Mouse (Mus musculus) layer of hippocampus, adult 2 months (tissue): ENCODE results near the gene Dlg4. TPM values are rescaled to one million over a fixed set of nuclear protein-coding genes. Genes with fewer than 3 reads are reported as not detected.

ENCODE experiments used
- DNase-seq, 2 experiments: peaks; one replicate each; pipeline ENCODE4 v3.0.0; 2022; ENCODE audit warnings: low spot score in 2 of 2
- H3K27ac ChIP-seq: fragments of 200-600 bp; 2 replicates; pipeline ENCODE4 v1.8.1; 2022
- H3K4me3 ChIP-seq: fragments of 200-600 bp; 2 replicates; pipeline ENCODE4 v1.8.1; 2022; ENCODE audit warnings: mild to moderate bottlenecking
- CTCF ChIP-seq: fragments of 200-600 bp; conservative IDR thresholded peaks from 2 replicates; pipeline ENCODE4 v1.8.1; 2022; ENCODE audit warnings: antibody characterized with exemption, mild to moderate bottlenecking, moderate library complexity
- total RNA-seq, 2 experiments: library from RNA; stranded (reverse); gene quantifications; 2 replicates each; pipeline ENCODE4 v1.2.3; 2021

Dlg4 gene
- total RNA-seq, 2 experiments from 2014 or later, result 880 to 888 TPM

DNA sequence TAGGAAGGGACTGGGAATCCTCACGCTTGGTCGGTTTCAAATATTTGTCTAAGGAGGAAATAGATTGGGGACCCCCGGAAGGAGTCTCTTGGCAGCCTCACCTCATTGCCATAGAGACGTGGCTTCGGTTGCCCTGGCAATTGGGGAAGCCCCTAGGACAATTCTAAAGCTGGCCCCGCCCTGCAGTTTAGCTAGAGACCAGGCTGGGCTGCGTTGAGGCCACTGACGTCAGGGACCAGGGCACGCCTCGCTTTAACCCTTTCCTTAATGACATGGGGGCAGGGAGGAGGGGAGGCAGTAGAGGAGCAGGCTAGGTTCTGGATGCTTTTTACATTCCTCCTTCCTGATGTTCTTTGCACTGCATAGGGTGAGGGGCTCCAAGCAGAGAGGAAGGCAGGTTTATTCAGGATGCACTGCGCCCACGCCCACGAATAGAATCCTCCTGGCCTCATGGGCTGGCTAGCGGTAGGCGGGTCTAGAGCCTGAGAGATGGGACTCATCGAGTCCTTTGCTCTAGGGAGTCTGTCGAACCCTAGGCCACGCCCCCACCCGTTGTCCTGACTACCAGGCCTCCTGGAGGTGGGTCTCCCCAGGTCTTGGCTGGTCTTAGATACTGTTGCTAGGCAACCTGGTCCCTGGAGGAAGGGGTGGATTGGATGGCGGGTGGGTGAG is 12.5 kb downstream of the Dlg4 start:
- TF ChIP-seq CTCF, result no peak
- DNase-seq, result peak; percentile 80 to 93
- H3K4me3 ChIP-seq, result peak overlapping the region; percentile 36
- peak overlapping the region; percentile 86 for H3K27ac ChIP-seq

DNA sequence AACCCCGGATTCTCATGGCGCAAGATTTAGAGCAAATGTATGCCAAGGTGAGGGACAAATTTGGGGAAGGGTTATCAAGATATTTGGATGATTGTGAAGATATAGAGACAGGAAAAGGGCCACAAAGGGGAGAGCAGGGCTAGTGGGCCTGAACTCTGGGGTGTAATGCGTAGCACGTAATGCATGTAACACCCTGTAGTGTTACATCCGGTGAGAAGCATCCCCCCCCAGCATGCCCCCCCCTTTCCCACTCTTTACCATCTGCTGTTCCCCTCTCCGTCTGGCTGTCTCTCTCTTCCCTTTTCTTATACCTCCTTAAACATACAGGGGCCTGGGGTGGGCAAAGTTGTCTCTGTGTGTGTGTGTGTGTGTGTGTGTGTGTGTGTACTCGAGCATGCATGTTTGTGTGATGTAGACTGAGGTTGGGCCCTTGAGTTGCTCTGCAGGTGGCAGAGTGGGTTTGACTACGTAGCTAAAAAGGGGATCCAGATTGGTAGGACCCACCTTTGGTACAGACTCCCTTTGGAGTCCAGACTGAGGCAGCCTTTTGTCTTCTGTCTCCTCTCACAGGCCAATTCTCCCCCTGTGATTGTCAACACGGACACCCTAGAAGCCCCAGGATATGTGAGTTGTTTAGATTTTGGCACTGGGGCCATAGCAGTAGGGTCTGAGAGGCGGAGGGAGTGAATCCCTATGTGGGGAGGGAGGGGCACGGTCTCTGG is 13.2 kb downstream of the Dlg4 start:
- DNase-seq, result no peak
- no peak for TF ChIP-seq CTCF
- peak overlapping the region; percentile 36 for H3K4me3 ChIP-seq
- H3K27ac ChIP-seq, result peak overlapping the region; percentile 86

DNA sequence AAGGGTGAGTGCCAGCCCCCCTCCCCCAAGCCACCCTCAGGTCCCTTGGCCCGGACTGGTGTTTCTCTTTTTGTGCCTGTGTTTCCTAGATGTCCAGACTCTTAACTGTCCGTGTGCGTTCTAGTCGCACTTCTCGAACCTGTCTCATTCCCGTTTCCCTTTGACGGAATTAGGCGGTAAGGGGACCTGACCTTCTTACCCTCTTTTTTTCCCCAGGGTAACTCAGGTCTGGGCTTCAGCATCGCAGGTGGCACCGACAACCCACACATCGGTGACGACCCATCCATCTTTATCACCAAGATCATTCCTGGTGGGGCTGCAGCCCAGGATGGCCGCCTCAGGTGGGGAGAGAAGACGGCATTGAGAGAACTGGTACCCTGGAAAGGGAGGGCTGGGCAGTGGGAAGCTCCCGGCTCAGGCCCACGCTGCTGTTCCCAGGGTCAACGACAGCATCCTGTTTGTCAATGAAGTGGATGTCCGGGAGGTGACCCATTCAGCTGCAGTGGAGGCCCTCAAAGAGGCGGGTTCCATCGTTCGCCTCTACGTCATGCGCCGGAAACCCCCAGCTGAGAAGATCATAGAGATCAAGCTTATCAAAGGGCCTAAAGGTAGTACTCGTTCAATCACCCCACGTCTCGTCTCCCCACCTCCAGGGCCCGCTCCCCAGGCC is 14.0 kb downstream of the Dlg4 start:
- Histone ChIP-seq H3K27ac (peak overlapping the region; percentile 58; the same call in 1 of the 2 replicates), H3K4me3 (no peak overlapping the region)
- DNase-seq, result no peak
- no peak for TF ChIP-seq CTCF

DNA sequence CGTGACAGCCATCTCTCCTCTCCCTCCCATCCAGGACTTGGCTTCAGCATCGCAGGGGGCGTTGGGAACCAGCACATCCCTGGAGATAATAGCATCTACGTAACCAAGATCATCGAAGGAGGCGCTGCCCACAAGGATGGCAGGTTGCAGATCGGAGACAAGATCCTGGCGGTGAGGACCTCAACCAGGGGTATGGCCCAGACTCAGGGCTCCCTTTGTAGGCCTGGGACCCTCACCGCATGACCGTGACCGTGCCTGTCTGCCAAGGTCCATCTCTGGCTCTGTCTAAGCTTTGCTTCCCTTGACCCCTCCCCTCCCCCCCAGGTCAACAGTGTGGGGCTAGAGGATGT is 14.6 kb downstream of the Dlg4 start:
- DNase-seq, result no peak
- Histone ChIP-seq H3K4me3 (no peak overlapping the region), H3K27ac (no peak overlapping the region)
- TF ChIP-seq CTCF, result no peak

DNA sequence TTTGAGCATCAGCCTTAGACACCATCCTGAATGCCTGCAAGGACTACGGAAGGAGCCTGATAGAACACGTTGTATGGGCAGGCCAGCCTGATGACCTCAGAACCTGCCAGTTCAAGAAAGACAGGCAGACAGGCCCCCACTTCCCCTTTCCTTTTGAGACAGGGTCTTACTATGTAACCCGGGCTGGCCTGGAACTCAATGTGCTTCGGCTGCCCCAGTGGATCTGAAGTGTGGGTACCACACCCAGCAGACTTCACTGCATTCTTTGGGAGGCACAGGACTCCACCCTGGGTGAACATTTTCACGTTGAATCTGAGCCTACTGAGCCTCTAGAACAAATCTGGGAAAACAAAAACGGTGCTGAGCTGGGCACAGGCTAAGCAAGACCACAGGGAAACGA is 21.4 kb downstream of the Dlg4 start:
- no peak for TF ChIP-seq CTCF
- Histone ChIP-seq H3K4me3 (no peak overlapping the region), H3K27ac (peak overlapping the region; percentile 33)
- no peak for DNase-seq

DNA sequence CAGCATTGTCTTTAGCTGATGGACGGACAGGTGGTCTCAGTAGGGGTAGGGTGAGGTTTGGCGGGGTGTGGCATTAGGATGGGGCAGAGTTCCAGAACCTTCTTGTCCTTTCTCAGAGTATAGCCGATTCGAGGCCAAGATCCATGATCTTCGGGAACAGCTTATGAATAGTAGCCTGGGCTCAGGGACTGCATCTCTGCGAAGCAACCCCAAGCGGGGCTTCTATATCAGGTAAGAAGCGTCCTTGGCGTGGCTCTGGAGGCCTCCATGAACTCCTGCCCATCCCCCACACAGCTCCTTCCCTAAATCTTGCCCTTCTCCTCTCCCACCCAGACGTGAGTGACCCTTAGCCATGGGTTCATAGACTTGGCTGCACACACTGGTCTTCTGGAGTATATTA is 22.9 kb downstream of the Dlg4 start:
- H3K27ac ChIP-seq, result no peak overlapping the region
- DNase-seq, result no peak
- no peak for TF ChIP-seq CTCF
- H3K4me3 ChIP-seq, result no peak overlapping the region

DNA sequence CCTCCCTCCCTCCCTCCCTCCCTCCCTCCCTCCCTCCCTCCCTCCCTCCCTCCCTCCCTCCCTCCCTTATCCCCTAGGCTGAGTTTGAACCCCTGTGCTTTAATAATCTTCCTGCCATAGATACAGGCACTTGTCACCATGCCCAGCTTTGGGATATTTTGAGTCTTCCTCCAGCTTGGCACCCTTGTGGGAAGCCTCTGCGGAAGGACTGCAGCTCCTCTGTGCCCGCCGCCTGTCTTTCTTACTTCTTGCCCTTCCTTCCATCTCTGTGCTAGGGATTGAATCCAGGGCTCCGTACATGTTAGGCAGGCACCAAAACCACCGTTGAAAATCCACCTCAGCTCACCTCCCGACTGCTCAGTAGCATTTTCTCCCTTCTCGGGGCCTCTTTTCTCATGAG is 23.4 kb downstream of the Dlg4 start:
- no peak overlapping the region for H3K4me3 ChIP-seq
- H3K27ac ChIP-seq, result peak overlapping the region; percentile 28; the same call in 1 of the 2 replicates
- TF ChIP-seq CTCF, result no peak
- DNase-seq, result no peak

DNA sequence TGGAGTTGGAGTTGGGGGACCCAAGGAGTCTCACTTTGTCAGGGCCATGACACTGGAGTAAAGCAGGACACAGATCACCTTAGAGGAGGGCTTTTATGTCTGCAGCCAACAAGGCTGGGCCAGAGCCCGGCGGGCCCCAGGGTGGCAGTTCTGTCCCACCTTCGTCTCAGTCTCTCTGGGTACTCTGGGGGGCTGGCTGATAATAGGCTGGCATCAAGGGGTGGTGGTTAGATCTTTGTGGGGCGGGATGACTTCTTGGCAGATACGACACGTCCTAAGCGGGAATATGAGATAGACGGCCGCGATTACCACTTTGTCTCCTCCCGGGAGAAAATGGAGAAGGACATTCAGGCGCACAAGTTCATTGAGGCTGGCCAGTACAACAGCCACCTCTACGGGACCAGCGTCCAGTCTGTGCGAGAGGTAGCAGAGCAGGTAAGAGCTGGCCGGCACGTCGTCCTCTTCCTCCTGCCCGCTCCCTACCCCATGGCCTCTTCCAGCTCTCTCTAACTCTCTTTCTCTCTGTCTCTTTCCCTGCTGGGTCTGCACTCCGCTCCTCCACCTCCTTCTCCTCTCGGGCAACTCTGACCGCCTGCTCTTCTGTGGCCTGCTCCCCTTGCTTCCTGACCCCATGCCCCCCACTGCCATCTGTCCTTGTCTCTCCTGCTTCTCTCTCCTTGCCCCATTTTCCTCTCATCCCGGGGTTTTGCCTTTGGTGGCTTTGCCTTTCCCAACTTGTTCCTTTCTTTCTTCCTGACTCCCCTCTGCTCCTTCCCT is 25.8 kb downstream of the Dlg4 start:
- no peak for TF ChIP-seq CTCF
- Histone ChIP-seq H3K4me3 (no peak overlapping the region), H3K27ac (peak overlapping the region; percentile 59; the same call in 1 of the 2 replicates)
- no peak for DNase-seq

DNA sequence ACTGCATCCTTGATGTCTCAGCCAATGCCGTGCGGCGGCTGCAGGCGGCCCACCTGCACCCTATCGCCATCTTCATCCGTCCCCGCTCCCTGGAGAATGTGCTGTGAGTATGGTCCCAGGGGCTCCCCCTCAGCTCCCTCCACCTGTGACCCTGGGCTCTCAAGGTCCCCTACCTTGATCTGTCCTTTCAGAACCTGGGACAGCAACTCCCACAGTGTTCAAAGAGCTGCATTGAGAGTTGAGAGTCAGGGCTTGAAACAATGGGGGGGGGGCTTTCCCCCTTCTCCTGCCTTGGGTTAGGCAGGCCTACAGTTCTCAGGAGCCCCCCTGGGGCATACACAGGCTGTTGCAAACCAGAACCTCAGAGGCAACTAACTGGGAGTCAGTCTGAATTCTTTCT is 26.9 kb downstream of the Dlg4 start:
- no peak overlapping the region; the same call in 1 of the 2 replicates for H3K27ac ChIP-seq
- no peak for TF ChIP-seq CTCF
- no peak for DNase-seq
- no peak overlapping the region for H3K4me3 ChIP-seq

DNA sequence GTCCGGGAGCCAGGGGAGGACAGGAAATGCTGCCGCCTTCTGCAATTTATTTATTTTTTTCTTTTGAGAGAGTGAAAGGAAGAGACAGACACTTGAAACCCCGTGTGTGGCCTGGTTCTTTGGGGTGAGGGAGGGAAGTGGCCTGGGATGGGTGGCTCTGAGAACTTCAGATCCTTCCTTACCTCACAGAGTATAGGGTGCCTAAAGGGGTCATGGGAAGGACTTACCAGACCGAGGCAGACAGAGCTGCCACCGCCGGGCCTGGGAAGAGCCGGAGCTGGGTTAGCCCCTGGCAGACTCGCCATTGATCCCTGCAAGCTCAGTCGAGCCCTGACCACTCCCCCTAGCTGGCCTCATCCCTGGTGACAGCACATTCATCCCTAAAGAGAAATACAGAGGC is 28.7 kb downstream of the Dlg4 start:
- no peak overlapping the region for H3K27ac ChIP-seq
- H3K4me3 ChIP-seq, result no peak overlapping the region
- DNase-seq, result no peak
- no peak for TF ChIP-seq CTCF

DNA sequence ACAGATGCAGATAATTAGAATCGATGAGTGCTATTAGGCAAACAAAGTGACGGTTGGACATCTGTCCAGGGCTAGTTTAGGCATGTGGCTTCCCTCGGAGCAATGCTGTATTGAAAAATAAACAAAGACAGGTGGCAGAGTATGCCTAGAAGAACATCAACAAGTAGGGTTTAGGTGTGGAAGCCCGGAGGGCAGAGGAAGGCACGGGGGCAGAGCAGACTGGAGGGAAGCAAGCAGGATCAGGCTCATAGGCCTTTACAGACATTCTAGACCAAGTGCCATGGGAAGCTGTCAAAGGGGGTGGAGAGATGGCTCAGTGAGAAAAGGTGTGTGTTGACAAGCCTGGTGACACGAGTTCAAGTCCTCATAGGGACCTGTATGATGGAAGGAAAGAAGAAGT is 32.6 kb downstream of the Dlg4 start:
- TF ChIP-seq CTCF, result no peak
- DNase-seq, result no peak
- Histone ChIP-seq H3K4me3 (no peak overlapping the region), H3K27ac (no peak overlapping the region)

DNA sequence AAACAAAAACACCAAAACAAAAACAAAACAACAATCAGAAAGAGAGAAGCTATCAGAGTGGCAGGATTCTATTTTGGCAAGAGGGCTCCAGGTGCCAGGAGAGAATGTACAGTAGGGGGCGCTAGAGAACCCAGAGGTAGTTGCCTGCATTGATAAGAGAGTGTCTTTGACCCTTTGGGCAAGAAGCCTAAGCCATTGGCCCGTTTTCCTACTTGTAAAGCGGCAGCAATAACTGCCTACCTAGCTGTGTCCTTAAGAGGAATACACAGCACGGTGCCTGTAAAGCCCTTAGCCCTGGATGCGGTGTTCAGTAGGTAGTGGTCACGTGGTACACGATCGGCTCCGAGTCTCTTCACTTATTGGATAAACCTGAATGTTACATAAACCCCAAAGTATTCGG is 33.1 kb downstream of the Dlg4 start:
- DNase-seq, result no peak
- peak; percentile 76 for TF ChIP-seq CTCF
- Histone ChIP-seq H3K27ac (no peak overlapping the region), H3K4me3 (no peak overlapping the region)

DNA sequence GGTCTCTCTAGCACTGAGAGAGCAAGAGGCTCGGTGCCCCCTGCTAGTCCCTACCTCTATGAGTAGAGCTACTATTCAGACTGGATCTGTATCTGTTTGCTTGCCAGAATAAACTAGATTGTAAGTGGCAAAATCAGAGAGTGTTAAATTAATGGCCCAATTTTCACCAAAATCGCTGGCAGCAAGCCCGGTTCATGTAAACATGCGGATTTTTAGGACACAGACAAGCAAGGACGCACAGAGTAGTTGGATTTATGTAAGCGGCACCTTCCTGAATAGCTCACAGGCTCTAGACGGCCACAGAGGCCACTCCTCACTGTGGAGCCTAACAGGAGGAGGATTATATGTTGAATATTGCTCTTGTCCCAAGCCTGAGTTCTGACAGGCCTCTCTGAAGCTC is 36.4 kb downstream of the Dlg4 start:
- TF ChIP-seq CTCF, result no peak
- Histone ChIP-seq H3K27ac (no peak overlapping the region), H3K4me3 (no peak overlapping the region)
- no peak for DNase-seq
